Mouse (Mus musculus) lung, postnatal 0 days (tissue): ENCODE data around the gene Rhbdd2. TPM values are rescaled to one million over a fixed set of nuclear protein-coding genes. Genes with fewer than 3 reads are reported as not detected.

Experiments used
- ATAC-seq: fragments of 200-750 bp; cut with Nextera tagmentation; 2 replicates; pipeline ENCODE4 v1.8.0; 2017; ENCODE audit warnings: moderate library complexity
- DNase-seq: peaks from one replicate; pipeline ENCODE4 v3.0.0-alpha.2; 2016; ENCODE audit warnings: low spot score
- H3K27ac ChIP-seq: fragments of 300-500 bp; sonication (generic); 2 replicates; pipeline ENCODE4 v1.5.1; 2014; ENCODE audit warnings: antibody characterized with exemption, mild to moderate bottlenecking, low read length, mixed read lengths
- H3K27me3 ChIP-seq: fragments of 300-500 bp; sonication (generic); replicated peaks from 2 replicates; pipeline ENCODE4 v1.6.1; 2014; ENCODE audit warnings: low read length, mixed read lengths; ENCODE audit not compliant: insufficient read depth
- H3K36me3 ChIP-seq: fragments of 300-500 bp; sonication (generic); 2 replicates; pipeline ENCODE4 v1.6.1; 2014; ENCODE audit warnings: low read length, mixed read lengths; ENCODE audit not compliant: insufficient read depth
- H3K4me1 ChIP-seq: fragments of 300-500 bp; sonication (generic); 2 replicates; pipeline ENCODE4 v1.6.1; 2014; ENCODE audit warnings: antibody characterized with exemption, low read depth, low read length, mixed read lengths; ENCODE audit not compliant: insufficient read depth
- H3K4me2 ChIP-seq: fragments of 300-500 bp; sonication (generic); replicated peaks from 2 replicates; pipeline ENCODE4 v1.6.1; 2014; ENCODE audit warnings: low read depth, mild to moderate bottlenecking, low read length, moderate library complexity, mixed read lengths
- H3K4me3 ChIP-seq: fragments of 300-500 bp; sonication (generic); 2 replicates; pipeline ENCODE4 v1.5.1; 2014; ENCODE audit warnings: low read depth, low read length
- H3K9ac ChIP-seq: fragments of 300-500 bp; sonication (generic); replicated peaks from 2 replicates; pipeline ENCODE4 v1.6.1; 2014; ENCODE audit warnings: low read depth, mild to moderate bottlenecking
- H3K9me3 ChIP-seq: fragments of 300-500 bp; sonication (generic); 2 replicates; pipeline ENCODE4 v1.6.1; 2016; ENCODE audit warnings: low read length, mixed read lengths
- CTCF ChIP-seq: IDR thresholded peaks from 2 replicates; pipeline ENCODE4 v1.5.1; 2016; ENCODE audit warnings: antibody characterized with exemption, mild to moderate bottlenecking
- EP300 ChIP-seq: IDR thresholded peaks from 2 replicates; pipeline ENCODE4 v1.6.1; 2016; ENCODE audit warnings: antibody characterized with exemption, mild to moderate bottlenecking, control low read depth
- WGBS: fragments of 180-500 bp; shearing (Covaris S2); extraction: QIAGEN DNeasy Blood & Tissue Kit; methylation state at CpG from one replicate; pipeline ENCODE4 v1.1.7; 2014; 5-methylcytosine and 5-hydroxymethylcytosine counted together
- polyA plus RNA-seq: library from polyadenylated mRNA; unstranded; fragments of >200 nt; fragmentation: Nextera tagmentation; extraction: Ambion mirVana; gene quantifications from 2 replicates; pipeline ENCODE4 v1.2.1, GENCODE M21; 2015

Gene Rhbdd2
- polyA plus RNA-seq, 1 experiment from 2014 or later = 25.8 TPM

DNA sequence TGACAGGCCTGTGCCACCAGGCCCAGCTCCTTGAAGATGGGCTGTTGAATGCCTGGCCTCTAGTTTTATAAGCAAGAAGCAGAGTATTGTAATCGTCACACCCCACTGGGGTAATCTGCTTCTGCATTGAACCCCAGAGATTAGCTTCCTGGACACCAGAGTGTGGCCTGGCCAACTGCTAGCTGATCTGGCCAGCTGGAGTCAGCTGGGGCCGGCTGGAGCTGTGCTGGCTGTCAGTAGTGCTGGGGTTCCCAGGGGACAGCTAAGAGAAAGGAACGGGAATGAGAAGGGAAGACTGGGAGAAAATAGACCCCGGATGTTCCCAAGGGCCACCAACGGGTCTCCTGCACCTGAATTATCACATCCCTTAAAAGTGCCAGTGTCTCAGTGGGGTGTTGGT lies 40.6 kb downstream of the Rhbdd2 start:
- H3K9ac ChIP-seq = no peak overlapping the region
- no peaks in the 10 kb centered on the region for H3K4me1 ChIP-seq
- no peaks in the 10 kb centered on the region for H3K27me3 ChIP-seq
- H3K4me3 ChIP-seq = no peak overlapping the region
- DNase-seq = peak; percentile 54
- TF ChIP-seq EP300 (no peak), CTCF (no peak)
- H3K4me2 ChIP-seq = no peak overlapping the region
- 63% methylated on average over 5 of the region's 5 CpGs for WGBS
- no peak overlapping the region for H3K27ac ChIP-seq
- no peaks in the 10 kb centered on the region for H3K36me3 ChIP-seq
- no peaks in the 10 kb centered on the region for H3K9me3 ChIP-seq
- no peak for ATAC-seq

DNA sequence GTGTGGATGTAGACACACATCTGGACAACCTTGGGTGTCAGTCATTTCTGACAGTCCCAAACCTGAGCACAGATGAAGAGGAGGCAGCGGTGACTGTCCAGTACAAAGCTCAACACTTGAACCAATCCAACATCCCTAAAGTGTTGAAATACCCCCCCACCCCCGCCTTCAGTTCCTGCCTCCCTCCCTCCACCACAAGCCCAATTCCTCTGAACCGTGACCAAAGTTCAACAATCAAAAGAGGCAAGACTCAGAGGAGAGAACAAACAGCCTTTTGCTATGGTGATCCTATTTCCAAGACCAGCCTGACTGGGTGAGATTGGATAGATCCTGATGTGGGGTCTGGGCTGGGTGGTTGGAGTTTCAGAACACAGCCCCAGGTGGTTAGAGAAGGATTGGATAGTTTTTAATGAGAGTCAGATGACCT lies 41.9 kb downstream of the Rhbdd2 start:
- WGBS = 29% methylated on average over 3 of the region's 3 CpGs
- H3K27ac ChIP-seq = no peak overlapping the region

DNA sequence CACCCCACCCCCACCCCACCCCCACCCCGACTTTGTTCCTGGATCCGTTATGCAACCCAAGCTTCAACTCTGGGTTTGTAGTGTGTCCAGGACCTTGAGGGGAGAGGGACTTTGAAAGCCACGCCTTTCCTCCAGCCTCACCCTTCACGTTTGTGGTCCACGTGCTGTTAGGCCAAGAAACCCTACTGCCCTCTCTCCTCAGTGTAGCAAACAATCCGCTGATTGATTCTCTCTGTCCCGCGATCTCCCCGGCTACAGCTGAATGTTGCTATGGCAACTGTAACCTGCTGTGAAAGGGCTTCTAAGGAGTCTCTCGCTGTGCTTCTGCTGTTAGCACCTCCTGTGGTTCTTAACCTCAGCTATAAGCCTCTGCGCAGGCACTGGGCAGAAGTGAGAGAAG lies 42.4 kb downstream of the Rhbdd2 start:
- H3K9ac ChIP-seq = no peak overlapping the region
- DNase-seq (peak; percentile 89), ATAC-seq (peak; percentile 85)
- 0 out of 2 replicates have a peak overlapping the region, but pooled peaks have one; percentile 58 for H3K27ac ChIP-seq
- WGBS = 3% methylated on average over 11 of the region's 11 CpGs
- no peak overlapping the region for H3K4me2 ChIP-seq
- TF ChIP-seq CTCF (no peak), EP300 (no peak)
- no peaks in the 10 kb centered on the region for H3K27me3 ChIP-seq
- no peaks in the 10 kb centered on the region for H3K36me3 ChIP-seq
- no peaks in the 10 kb centered on the region for H3K9me3 ChIP-seq
- H3K4me3 ChIP-seq = no peak overlapping the region
- no peaks in the 10 kb centered on the region for H3K4me1 ChIP-seq

More for the DNA sequence above, 41.9 kb downstream of the Rhbdd2 start:
- peak; percentile 48 for ATAC-seq
- DNase-seq = peak; percentile 78
- Histone ChIP-seq H3K4me2 (no peak overlapping the region), H3K4me1 (no peaks in the 10 kb centered on the region), H3K4me3 (no peak overlapping the region), H3K9ac (no peak overlapping the region), H3K36me3 (no peaks in the 10 kb centered on the region), H3K27me3 (no peaks in the 10 kb centered on the region), H3K9me3 (no peaks in the 10 kb centered on the region)
- no peak for TF ChIP-seq EP300
- TF ChIP-seq CTCF = no peak

DNA sequence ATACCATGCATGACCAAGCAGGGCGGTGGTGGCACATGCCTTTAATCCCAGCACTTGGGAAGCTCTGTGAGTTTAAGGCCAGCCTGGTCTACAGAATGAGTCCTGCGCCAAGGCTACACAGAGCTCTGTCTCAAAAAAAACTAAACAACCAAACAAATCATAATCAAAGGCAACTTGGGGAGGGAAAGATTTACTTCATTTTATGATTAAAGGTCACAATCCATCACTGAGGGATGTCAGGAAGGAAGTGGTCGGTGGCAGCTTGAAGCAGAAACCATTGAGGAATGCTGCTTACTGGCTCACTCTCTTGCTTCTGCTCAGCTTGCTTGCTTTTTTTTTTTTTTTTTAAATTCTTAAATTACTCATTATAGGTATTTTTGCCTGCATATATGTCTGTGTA lies 44.3 kb downstream of the Rhbdd2 start:
- H3K27me3 ChIP-seq = no peaks in the 10 kb centered on the region
- no peaks in the 10 kb centered on the region for H3K9me3 ChIP-seq
- no peaks in the 10 kb centered on the region for H3K4me1 ChIP-seq
- no peak for ATAC-seq
- no peak overlapping the region for H3K4me2 ChIP-seq
- H3K36me3 ChIP-seq = no peaks in the 10 kb centered on the region
- TF ChIP-seq EP300 (no peak), CTCF (no peak)
- DNase-seq = no peak
- H3K27ac ChIP-seq = no peak overlapping the region
- no peak overlapping the region for H3K4me3 ChIP-seq
- H3K9ac ChIP-seq = no peak overlapping the region
- WGBS = 50% methylated on average over 3 of the region's 3 CpGs

DNA sequence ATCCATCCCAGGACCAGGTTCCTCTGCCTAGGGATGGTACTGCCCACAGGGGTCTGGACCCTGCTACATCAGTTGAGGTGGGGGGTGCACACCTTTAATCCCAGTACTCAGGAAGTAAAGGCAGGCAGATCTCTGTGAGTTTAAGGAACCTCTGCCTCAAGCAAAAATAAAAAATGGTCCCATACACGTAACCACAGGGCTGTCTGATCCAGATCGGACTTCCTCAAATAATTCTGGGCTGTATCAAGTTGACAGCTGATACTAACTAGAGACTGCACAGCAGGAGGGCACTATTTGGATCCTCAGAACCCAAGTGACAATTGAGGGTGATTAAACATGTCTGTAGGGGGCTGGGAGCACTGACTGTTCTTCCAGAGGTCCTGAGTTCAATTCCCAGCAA lies 44.8 kb downstream of the Rhbdd2 start:
- WGBS = 81% methylated on average over 2 of the region's 2 CpGs
- ATAC-seq = no peak

DNA sequence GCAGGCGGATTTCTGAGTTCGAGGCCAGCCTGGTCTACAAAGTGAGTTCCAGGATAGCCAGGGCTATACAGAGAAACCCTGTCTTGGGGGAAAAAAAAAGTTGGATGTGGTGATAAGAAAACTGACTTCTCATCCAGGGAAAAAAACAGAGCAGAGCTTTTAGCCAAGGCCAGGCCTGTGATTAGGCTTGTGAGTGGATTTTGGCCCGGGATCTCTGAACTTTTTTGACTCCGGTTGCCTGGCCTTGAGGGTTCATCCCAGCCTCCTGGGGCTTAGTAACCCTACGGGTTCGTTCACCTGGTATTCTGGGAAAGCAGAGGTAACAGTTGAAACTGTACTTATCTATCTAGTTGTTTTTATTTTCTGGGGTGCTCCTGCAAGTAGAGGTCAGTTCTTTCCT lies 46.1 kb downstream of the Rhbdd2 start:
- DNase-seq (no peak), ATAC-seq (no peak)
- H3K4me3 ChIP-seq = no peak overlapping the region
- H3K27ac ChIP-seq = no peak overlapping the region
- TF ChIP-seq EP300 = no peak
- TF ChIP-seq CTCF = no peak
- WGBS = 90% methylated on average over 6 of the region's 6 CpGs
- no peaks in the 10 kb centered on the region for H3K9me3 ChIP-seq
- no peak overlapping the region for H3K9ac ChIP-seq
- H3K27me3 ChIP-seq = no peaks in the 10 kb centered on the region
- H3K4me2 ChIP-seq = no peak overlapping the region
- H3K4me1 ChIP-seq = no peaks in the 10 kb centered on the region; the same call in 1 of the 2 replicates
- H3K36me3 ChIP-seq = no peaks in the 10 kb centered on the region

More for the DNA sequence above, 44.8 kb downstream of the Rhbdd2 start:
- no peaks in the 10 kb centered on the region for H3K9me3 ChIP-seq
- TF ChIP-seq EP300 = no peak
- TF ChIP-seq CTCF = no peak
- no peak overlapping the region for H3K27ac ChIP-seq
- no peak for DNase-seq
- H3K4me3 ChIP-seq = no peak overlapping the region
- no peaks in the 10 kb centered on the region for H3K4me1 ChIP-seq
- no peaks in the 10 kb centered on the region for H3K27me3 ChIP-seq
- no peak overlapping the region for H3K4me2 ChIP-seq
- no peak overlapping the region for H3K9ac ChIP-seq
- no peaks in the 10 kb centered on the region for H3K36me3 ChIP-seq

DNA sequence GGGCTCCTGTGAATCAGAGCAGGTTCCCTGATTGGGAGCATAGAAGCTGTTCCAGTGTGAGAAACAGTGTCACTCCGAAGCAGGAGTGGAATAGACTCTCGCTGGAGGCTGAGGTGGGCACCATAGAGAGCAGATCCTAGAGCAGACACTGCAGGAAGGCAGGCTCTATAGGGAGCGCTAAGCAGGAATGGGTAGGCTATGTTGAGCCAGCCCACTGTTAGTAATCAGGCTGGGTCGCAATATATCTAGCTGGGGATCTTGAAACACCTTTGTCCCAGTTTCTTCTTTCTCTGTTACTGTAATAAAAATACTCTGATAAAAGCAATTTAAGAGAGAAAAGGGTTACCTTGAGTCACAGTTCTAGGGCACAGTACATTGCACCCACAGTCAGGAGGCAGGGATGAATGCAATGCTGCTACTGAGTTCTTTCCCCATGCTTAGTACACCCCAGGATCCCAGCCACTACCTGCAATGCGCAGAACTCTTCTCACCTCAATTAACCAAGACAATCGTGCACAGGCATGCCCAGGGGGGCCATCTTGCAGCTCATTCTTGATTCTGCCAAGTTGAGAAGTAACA lies 48.6 kb downstream of the Rhbdd2 start:
- Histone ChIP-seq H3K27ac (no peak overlapping the region), H3K27me3 (no peaks in the 10 kb centered on the region), H3K36me3 (no peaks in the 10 kb centered on the region), H3K4me2 (no peak overlapping the region), H3K9me3 (no peaks in the 10 kb centered on the region), H3K4me1 (no peaks in the 10 kb centered on the region; the same call in 1 of the 2 replicates), H3K4me3 (no peak overlapping the region), H3K9ac (no peak overlapping the region)
- TF ChIP-seq EP300 (no peak), CTCF (no peak)
- DNase-seq = no peak
- no peak for ATAC-seq
- 80% methylated on average over 6 of the region's 6 CpGs for WGBS
